Mouse (Mus musculus): ENCODE measurements around the gene Brk1.

DNA sequence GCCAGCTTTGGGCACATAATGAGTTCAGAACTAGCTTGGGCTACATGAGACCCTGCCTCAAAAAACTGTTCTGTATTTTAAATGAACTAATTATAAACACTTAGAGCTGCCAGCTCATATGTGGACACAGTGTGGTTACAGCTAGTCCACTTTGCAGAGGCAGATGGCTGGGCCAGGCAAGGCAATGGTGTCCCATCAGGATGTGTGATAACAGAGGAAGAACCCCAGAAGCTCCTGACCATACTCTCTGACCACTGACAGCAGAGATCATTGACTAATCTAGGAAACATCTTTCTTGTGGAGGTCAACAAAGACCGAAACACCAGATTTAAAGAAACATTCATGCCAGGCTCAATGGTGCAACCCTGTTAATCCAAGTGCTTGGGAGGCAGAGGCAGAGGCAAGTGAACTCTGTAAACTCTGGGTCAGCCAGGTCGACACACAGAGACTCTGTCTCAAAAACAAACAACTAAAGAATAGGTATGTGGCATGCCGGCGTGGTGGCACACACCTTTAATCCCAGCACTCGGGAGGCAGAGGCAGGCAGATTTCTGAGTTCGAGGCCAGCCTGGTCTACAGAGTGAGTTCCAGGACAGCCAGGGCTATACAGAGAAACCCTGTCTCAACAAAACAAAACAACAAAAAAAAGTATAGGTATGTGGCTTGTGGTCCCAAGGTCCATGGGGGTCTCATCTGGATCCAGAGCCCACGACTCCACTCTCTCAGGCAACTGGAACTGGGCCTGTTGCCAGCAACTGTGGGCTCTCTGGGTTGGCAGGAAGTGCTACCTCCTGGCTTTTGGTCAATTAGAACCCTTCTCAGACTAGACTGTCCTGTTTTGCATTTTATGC, 45.0 kb downstream of the Brk1 start:
- no peak for TF ChIP-seq CTCF (IDR thresholded peaks at IDR 0.05; ENCODE audit: extremely low read depth, insufficient read depth, insufficient read length, insufficient replicate concordance)
- TF ChIP-seq POLR2A (IDR thresholded peaks at IDR 0.05; ENCODE audit: low read depth, low read length), result no peak

All from spleen, adult 2 months (tissue).